Mouse (Mus musculus): ENCODE measurements at regions not wholly inside any gene's neighbourhood (a gene's known extent, or its start where the extent isn't known, plus 50 kb on each side); places are given as distances from the start of the nearest gene placed in this dataset.
"Not testable (repeated sequence)": the region's sequence is repeated elsewhere in the genome, so short reads cannot be mapped to it uniquely, and the experiment has no call there.

GRCm38 (mm10) chr3:40371411-40371810 lies 159.7 kb upstream of the Intu start:
- Histone ChIP-seq H3K36me3 (replicated peaks) (no peaks in the 10 kb centered on the region), H3K4me3 (no peak overlapping the region), H3K4me1 (0 out of 2 replicates have a peak, but pooled peaks cover 3% of the 10 kb centered on the region), H3K27me3 (replicated peaks; ENCODE audit: low read depth, poor library complexity, severe bottlenecking) (no peaks in the 10 kb centered on the region), H3K27ac (replicated peaks) (no peak overlapping the region), H3K9me3 (no peaks in the 10 kb centered on the region)
- 60% methylated on average over 7 of the region's 7 CpGs for WGBS
- DNase-seq (ENCODE audit: low spot score) = no peak

GRCm38 (mm10) chr3:40376220-40376619 lies 154.9 kb upstream of the Intu start:
- H3K36me3 ChIP-seq (replicated peaks); H3K27ac ChIP-seq (replicated peaks); H3K4me3 ChIP-seq; H3K27me3 ChIP-seq (replicated peaks; ENCODE audit: low read depth, poor library complexity, severe bottlenecking); H3K9me3 ChIP-seq; DNase-seq (ENCODE audit: low spot score): not testable (repeated sequence)
- peaks cover 14% of the 10 kb centered on the region for H3K4me1 ChIP-seq

- H3K36me3 ChIP-seq (replicated peaks) = no peaks in the 10 kb centered on the region
- H3K27ac ChIP-seq (replicated peaks) = peak overlapping the region; percentile 37; the same call in 1 of the 2 replicates
- H3K4me3 ChIP-seq = no peak overlapping the region
- no peak for DNase-seq (ENCODE audit: low spot score)
- peaks cover 11% of the 10 kb centered on the region for H3K4me1 ChIP-seq
- 78% methylated on average over 7 of the region's 7 CpGs for WGBS
- no peaks in the 10 kb centered on the region for H3K27me3 ChIP-seq (replicated peaks; ENCODE audit: low read depth, poor library complexity, severe bottlenecking)
- H3K9me3 ChIP-seq = no peaks in the 10 kb centered on the region
These were observed 153.7 kb upstream of the Intu start for GRCm38 (mm10) chr3:40377416-40377815.

DNA sequence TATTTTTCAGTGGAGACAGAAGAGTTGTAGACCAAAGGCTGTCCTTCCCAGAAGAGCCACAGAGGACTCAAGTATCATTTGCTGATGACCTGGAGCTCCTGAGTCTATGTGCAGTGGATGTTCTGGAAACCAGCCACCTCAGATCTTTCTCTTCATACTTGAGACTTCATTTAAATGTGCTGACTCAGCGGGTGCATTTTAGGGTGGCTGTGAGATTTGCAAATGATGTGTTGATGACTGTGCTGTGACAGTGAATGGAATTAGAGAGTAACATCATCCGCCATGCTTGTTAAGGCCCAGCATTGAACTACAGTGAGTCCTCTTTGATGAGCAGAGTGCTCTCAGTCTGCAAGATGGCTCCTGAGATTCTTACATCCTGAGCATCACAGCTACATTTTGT lies 152.0 kb upstream of the Intu start:
- DNase-seq (ENCODE audit: low spot score) = no peak
- Histone ChIP-seq H3K36me3 (replicated peaks) (no peaks in the 10 kb centered on the region), H3K27me3 (replicated peaks; ENCODE audit: low read depth, poor library complexity, severe bottlenecking) (no peaks in the 10 kb centered on the region), H3K4me3 (no peak overlapping the region), H3K9me3 (no peaks in the 10 kb centered on the region), H3K27ac (replicated peaks) (no peak overlapping the region), H3K4me1 (peaks cover 11% of the 10 kb centered on the region)
- WGBS = 89% methylated on average over 2 of the region's 2 CpGs

- Histone ChIP-seq H3K9me3 (no peaks in the 10 kb centered on the region), H3K4me3 (no peak overlapping the region), H3K27ac (replicated peaks) (no peak overlapping the region; the same call in 1 of the 2 replicates), H3K36me3 (replicated peaks) (no peaks in the 10 kb centered on the region), H3K27me3 (replicated peaks; ENCODE audit: low read depth, poor library complexity, severe bottlenecking) (no peaks in the 10 kb centered on the region), H3K4me1 (peaks cover 9% of the 10 kb centered on the region)
- peak; percentile 69 for DNase-seq (ENCODE audit: low spot score)
- 33% methylated on average over 6 of the region's 6 CpGs for WGBS
These were observed 139.5 kb upstream of the Intu start for GRCm38 (mm10) chr3:40391631-40392030.

GRCm38 (mm10) chr3:40398184-40398583 lies 132.9 kb upstream of the Intu start:
- no peak for DNase-seq (ENCODE audit: low spot score)
- 80% methylated on average over 12 of the region's 12 CpGs for WGBS
- no peaks in the 10 kb centered on the region for H3K9me3 ChIP-seq

GRCm38 (mm10) chr3:40403402-40403801 lies 127.7 kb upstream of the Intu start:
- Histone ChIP-seq H3K27me3 (replicated peaks; ENCODE audit: low read depth, poor library complexity, severe bottlenecking) (no peaks in the 10 kb centered on the region), H3K27ac (replicated peaks) (no peak overlapping the region)
- WGBS = 82% methylated on average over 4 of the region's 4 CpGs

More at GRCm38 (mm10) chr3:40398184-40398583, 132.9 kb upstream of the Intu start:
- Histone ChIP-seq H3K36me3 (replicated peaks) (no peaks in the 10 kb centered on the region), H3K27ac (replicated peaks) (no peak overlapping the region), H3K27me3 (replicated peaks; ENCODE audit: low read depth, poor library complexity, severe bottlenecking) (no peaks in the 10 kb centered on the region), H3K4me3 (no peak overlapping the region), H3K4me1 (peaks cover 14% of the 10 kb centered on the region)

GRCm38 (mm10) chr3:40405095-40405948 lies 125.8 kb upstream of the Intu start:
- 78% methylated on average over 18 of the region's 18 CpGs for WGBS
- Histone ChIP-seq H3K27me3 (replicated peaks; ENCODE audit: low read depth, poor library complexity, severe bottlenecking) (no peaks in the 10 kb centered on the region), H3K4me1 (peaks cover 15% of the 10 kb centered on the region), H3K36me3 (replicated peaks) (no peaks in the 10 kb centered on the region), H3K9me3 (no peaks in the 10 kb centered on the region), H3K4me3 (no peak overlapping the region), H3K27ac (replicated peaks) (no peak overlapping the region)
- DNase-seq (ENCODE audit: low spot score) = no peak

More at GRCm38 (mm10) chr3:40403402-40403801, 127.7 kb upstream of the Intu start:
- DNase-seq (ENCODE audit: low spot score) = no peak
- Histone ChIP-seq H3K9me3 (no peaks in the 10 kb centered on the region), H3K4me3 (no peak overlapping the region), H3K36me3 (replicated peaks) (no peaks in the 10 kb centered on the region), H3K4me1 (peaks cover 7% of the 10 kb centered on the region; the same call in 1 of the 2 replicates)

DNA sequence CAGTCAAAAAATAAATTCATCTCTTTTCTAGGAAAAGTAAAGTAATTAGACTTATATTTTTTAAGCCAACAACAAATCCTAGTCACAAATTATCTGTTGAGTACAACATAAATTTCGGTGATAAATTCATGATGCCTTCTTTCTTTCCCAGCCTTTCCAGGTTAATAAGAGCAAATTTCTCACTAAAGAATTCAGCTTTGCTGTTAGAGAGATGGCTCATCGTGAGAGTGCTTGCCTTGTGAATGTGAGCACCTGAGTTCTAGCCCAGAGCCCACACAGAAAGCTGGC lies 125.2 kb upstream of the Intu start:
- 86% methylated on average over 2 of the region's 2 CpGs for WGBS
- no peaks in the 10 kb centered on the region for H3K36me3 ChIP-seq (replicated peaks)
- no peaks in the 10 kb centered on the region for H3K27me3 ChIP-seq (replicated peaks; ENCODE audit: low read depth, poor library complexity, severe bottlenecking)
- DNase-seq (ENCODE audit: low spot score) = no peak
- peaks cover 18% of the 10 kb centered on the region for H3K4me1 ChIP-seq
- H3K9me3 ChIP-seq = no peaks in the 10 kb centered on the region
- no peak overlapping the region for H3K27ac ChIP-seq (replicated peaks)
- no peak overlapping the region for H3K4me3 ChIP-seq

- Histone ChIP-seq H3K36me3 (replicated peaks) (no peaks in the 10 kb centered on the region), H3K9me3 (no peaks in the 10 kb centered on the region), H3K4me3 (no peak overlapping the region), H3K4me1 (peaks cover 29% of the 10 kb centered on the region), H3K27me3 (replicated peaks; ENCODE audit: low read depth, poor library complexity, severe bottlenecking) (no peaks in the 10 kb centered on the region), H3K27ac (replicated peaks) (peak overlapping the region; percentile 65; the same call in 1 of the 2 replicates)
- 39% methylated on average over 5 of the region's 5 CpGs for WGBS
- peak; percentile 62 for DNase-seq (ENCODE audit: low spot score)
These were observed 122.1 kb upstream of the Intu start for GRCm38 (mm10) chr3:40408921-40409488.

DNA sequence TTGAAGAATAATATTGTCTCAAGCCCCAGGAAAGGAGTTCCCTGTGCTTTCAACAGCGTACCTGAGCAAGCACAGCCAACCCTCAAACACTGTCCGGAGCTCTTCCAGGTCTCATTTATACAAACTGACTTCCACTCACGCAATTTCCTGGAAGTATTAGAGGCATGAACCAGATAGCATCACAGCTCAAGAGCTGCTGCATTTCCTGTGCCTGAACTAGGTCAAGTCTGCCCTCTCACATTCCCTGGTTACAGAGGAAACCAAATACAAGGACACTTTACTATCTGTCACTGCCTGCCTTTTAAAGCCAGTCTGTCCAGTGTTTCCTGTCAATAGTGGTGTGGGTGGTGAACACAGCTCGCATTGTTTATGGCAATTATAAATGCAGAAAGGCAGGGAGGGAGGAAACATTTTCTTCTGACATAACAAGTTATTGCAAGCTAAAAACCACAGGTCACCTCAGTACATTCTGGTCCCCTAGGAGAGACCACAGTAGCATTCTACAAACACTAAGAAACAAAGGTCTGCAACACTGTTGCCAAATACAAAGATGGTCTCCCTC lies 120.3 kb upstream of the Intu start:
- DNase-seq (ENCODE audit: low spot score) = no peak
- 78% methylated on average over 4 of the region's 4 CpGs for WGBS
- H3K4me1 ChIP-seq = peaks cover 24% of the 10 kb centered on the region
- no peaks in the 10 kb centered on the region for H3K36me3 ChIP-seq (replicated peaks)
- H3K27me3 ChIP-seq (replicated peaks; ENCODE audit: low read depth, poor library complexity, severe bottlenecking) = no peaks in the 10 kb centered on the region
- no peak overlapping the region for H3K27ac ChIP-seq (replicated peaks)
- H3K9me3 ChIP-seq = no peaks in the 10 kb centered on the region
- no peak overlapping the region for H3K4me3 ChIP-seq

DNA sequence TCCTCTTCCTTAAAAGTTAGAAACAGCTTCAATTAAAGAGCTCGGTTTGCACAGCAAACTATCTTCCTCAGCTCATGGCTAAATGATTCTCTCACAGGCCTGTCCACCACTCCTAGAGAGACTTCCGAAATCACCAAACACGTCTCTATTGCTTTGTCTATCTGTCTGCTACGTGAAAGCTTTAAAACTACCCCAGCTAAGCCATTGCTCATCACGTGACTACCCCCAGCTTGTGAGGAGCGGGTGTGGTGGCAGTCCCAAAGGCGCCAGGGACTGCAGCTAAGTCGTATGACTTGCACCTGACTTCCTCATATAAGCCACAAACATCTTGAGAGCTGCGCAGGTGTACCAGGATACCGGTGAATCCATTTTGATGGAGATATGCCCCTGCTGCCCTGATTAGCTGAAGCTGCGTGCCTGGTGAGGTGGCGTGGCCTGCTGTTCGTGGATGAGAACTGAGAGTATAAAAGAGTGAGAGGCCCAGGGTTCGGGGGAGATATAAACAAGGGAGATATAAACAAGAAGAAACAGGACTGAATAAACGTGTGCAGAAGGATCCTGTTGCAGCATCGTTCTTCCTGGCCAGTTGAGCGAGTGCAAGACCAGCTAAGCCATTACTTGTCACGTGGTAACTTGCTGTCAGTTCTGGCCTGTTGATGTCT lies 105.8 kb upstream of the Intu start:
- not testable (repeated sequence) for H3K27ac ChIP-seq (replicated peaks); H3K36me3 ChIP-seq (replicated peaks); H3K9me3 ChIP-seq; DNase-seq (ENCODE audit: low spot score); H3K27me3 ChIP-seq (replicated peaks; ENCODE audit: low read depth, poor library complexity, severe bottlenecking); H3K4me1 ChIP-seq; H3K4me3 ChIP-seq
- WGBS = 62% methylated on average over 18 of the region's 18 CpGs

Measured in embryonic facial prominence, embryonic 10.5 days (tissue).